Mouse (Mus musculus): ENCODE data around the gene Fam78b.

The Fam78b gene

GRCm38 (mm10) chr1:167001174-167001843 lies at the start of gene Fam78b:
TSS of gene Fam78b (plus strand) at chr1:167001417.
- DNase-seq (ENCODE audit: low spot score) = peak; percentile 18

GRCm38 (mm10) chr1:166964508-166964907 lies 36.7 kb upstream of the Fam78b start:
- no peak for DNase-seq (ENCODE audit: low spot score)

DNA sequence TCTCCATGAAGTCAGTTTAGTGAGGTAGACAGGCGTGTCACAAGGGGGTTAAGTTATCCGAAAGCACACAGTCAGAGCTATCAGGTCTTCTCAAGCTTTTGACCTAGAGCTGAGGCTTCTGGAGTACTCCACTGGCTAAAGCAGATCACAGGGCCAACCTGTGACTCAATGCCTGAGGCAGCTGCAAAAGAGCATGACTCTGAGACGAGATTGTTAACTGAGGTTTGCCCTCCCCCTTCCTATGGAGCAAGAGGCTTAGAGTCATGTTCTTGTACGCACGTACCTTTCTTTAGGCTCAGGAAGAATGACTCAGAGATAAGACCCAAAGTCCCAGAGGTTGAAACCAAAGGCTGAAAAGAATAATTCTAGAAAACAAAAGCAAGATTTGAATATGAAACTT lies 32.9 kb upstream of the Fam78b start:
- DNase-seq (ENCODE audit: low spot score) = no peak

DNA sequence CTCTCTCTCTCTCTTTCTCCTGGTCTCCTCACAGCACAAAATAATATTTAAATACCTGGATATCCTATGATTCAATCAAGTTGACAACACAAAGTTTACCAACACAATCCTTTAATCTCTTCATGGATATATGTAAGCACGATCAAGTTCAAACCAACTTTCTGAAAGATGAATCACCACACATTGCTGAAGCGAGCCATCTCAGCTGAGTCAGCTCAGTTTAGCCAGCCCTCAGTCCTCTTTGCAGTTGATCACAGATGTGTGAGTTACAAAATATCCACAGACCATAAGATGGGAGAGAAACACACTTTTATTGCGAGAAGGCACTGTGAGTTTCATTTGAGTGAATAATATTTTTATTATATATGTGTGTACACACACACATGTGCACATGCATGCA lies 27.5 kb upstream of the Fam78b start:
- no peak for DNase-seq (ENCODE audit: low spot score)

- no peak for DNase-seq (ENCODE audit: low spot score)
These were observed 22.6 kb upstream of the Fam78b start for GRCm38 (mm10) chr1:166978611-166979010.

DNA sequence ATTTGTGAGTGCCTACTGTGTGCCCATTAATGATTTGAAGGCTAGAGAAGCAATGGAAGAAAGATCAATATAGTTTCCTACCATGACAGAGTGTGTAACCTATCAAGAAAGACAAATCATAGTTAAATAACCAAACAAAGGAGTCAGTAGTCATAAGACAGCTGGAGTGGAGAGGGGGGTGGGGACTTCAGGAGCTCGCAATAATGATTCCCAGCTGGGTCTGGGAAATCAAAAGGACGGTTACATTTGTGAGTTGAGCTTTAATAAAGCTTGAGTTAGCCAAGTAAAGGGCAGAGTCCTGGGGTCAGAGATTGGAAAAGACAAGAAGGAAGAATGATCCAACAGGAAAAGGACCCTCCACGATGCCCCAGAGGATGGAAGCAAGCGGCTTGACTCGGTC lies 7.0 kb upstream of the Fam78b start:
- no peak for DNase-seq (ENCODE audit: low spot score)

DNA sequence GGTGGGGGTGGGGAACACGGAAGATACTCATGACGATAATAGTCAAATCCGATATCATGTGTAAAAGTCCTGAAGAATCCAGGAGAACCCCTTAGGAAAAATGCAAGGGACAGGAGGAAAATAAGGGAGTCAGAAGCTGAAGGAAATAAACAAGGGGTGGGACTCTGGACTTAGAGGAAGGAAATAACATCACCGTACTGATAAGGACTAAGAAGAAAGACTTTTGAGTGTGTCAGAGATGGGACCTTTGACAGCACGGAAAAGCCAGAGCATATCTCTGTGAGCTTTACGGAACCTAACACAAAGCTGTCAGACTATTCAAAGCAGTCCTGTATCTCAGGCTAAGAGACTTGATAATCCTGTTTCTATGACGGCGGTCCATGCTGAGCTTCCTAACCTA lies 5.0 kb upstream of the Fam78b start:
- no peak for DNase-seq (ENCODE audit: low spot score)

GRCm38 (mm10) chr1:166996811-166997210 lies 4.4 kb upstream of the Fam78b start:
- no peak for DNase-seq (ENCODE audit: low spot score)

GRCm38 (mm10) chr1:167000529-167001173 lies 566 bp upstream of the Fam78b start:
- peak; percentile 62 for DNase-seq (ENCODE audit: low spot score)

- no peak for DNase-seq (ENCODE audit: low spot score)
These were observed 748 bp downstream of the Fam78b start for GRCm38 (mm10) chr1:167001844-167002485.

DNA sequence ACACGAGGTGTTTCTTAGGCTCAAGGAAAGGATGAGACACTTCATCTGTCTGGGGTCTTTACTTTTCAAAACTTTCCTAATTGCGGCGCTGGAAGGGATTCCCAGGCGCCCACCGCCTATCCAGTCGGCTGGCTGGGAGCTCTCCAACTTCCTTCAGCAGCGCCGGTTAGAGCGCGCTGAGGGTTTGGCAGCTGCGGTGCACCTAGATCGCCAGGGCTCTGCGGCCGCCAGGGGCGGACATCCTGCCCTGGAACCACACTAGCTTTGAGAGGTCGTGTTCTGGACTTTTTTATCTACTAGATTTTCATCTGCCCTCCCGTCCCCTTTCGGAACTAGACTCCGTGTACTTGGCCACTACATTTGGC lies 1.3 kb downstream of the Fam78b start:
- DNase-seq (ENCODE audit: low spot score) = no peak

DNA sequence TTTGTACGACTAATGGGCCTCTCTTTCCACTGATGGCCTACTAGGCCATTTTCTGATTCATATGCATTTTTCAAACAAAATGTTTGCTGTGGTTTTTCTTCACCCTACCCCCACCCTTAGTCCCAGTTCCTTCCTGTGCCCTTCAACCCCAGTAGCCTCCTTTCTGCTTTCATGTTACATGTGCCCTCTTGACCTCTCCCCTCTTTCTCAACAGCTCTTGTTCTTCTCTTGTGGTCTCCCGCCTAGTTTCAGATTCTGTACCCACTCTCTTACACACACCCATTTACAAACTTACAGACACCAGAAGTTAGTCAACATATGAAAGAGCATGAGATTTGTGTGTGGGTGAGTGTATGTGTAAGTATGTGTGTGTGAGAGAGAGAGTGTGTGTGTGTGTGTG lies 3.4 kb downstream of the Fam78b start:
- no peak for DNase-seq (ENCODE audit: low spot score)

- no peak for DNase-seq (ENCODE audit: low spot score)
These were observed 6.1 kb downstream of the Fam78b start for GRCm38 (mm10) chr1:167007341-167007740.

DNA sequence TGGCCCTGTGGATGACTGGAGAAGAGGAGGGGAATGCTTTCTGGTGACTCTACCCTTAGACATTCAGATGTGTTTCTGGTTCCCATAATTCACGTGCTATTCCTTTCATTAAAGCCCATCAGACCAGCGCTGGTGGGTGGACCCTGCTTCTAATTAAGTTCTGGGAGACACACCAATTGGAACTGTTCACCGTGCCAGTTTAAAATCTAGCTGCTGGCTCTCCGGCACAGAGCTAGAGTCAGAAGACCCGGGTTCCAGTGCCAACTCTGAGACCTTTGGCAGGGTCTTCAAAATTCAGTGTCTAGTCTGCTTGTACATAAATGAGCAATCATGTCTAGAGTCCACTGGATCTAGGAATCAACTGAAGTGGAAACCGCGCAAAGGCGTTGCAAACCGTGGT lies 9.0 kb downstream of the Fam78b start:
- no peak for DNase-seq (ENCODE audit: low spot score)

DNA sequence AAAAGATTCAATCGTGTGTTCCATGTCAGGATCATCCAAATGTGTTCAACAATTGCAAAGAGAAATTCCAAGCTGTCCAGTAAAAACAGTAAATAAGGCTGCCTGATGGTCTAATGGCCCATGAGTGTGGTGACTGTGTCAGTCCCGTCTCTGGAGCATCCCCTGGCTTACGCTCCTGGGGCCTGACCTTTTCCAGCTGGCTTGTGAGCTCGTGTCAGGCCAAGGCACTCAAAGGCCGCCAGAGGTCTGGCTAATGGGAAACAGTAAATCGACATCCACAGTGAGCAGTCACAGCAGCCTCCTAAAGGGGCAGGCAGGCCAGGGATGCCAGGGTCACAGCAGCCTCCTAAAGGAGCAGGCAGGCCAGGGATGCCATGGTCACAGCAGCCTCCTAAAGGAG lies 10.1 kb downstream of the Fam78b start:
- no peak for DNase-seq (ENCODE audit: low spot score)

GRCm38 (mm10) chr1:167012616-167013015 lies 11.4 kb downstream of the Fam78b start:
- no peak for DNase-seq (ENCODE audit: low spot score)

GRCm38 (mm10) chr1:167013234-167013864 lies 12.1 kb downstream of the Fam78b start:
- DNase-seq (ENCODE audit: low spot score) = no peak

DNA sequence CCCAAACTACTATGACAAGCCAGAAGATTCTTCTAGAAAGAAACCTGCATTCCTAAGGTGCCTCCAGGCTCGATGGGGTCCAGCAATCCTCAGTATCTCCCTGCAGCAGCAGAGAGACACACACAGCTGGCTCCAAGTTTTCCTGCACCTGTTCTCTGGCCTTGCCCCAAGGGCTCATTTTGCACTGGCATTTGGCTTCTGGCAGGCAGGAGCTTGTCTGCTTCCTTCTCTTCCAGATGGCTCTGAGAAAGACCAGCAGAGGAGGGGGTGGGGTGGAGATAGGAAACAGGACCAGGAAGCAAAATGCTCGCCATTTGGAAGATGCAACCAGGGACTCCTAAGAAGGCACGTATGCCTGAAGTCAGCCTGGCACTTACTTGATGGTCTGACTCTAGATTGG lies 15.1 kb downstream of the Fam78b start:
- DNase-seq (ENCODE audit: low spot score) = no peak

GRCm38 (mm10) chr1:167022001-167022424 lies 20.8 kb downstream of the Fam78b start:
- no peak for DNase-seq (ENCODE audit: low spot score)

- no peak for DNase-seq (ENCODE audit: low spot score)
These were observed 21.4 kb downstream of the Fam78b start for GRCm38 (mm10) chr1:167022541-167023121.

GRCm38 (mm10) chr1:167023794-167024193 lies 22.6 kb downstream of the Fam78b start:
- DNase-seq (ENCODE audit: low spot score) = no peak

DNA sequence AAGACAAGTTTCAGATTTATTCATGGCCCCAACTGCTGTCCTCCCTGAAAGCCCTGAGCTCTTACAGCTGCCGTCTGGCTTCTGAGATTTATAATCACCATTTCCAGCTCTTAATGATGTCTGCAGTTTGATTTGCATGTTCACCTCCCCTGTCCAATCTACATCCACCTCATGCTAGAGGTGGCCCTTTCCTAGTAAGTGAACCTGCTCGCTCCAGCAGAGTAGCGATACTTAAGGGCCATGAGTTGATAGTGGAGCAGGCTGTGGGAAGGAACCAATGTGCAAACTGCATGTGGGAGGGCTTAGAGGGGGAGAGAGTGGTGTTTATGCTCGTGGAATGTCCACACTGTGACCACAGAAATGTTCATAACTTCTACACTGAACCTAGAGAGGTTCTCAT lies 23.7 kb downstream of the Fam78b start:
- DNase-seq (ENCODE audit: low spot score) = no peak
